Mouse (Mus musculus) liver, adult 2 months (tissue): ENCODE measurements around the gene Igf1r. TPM values are rescaled to one million over a fixed set of nuclear protein-coding genes. Genes with fewer than 3 reads are reported as not detected.

Source experiments
- DNase-seq: peaks from one replicate; pipeline ENCODE4 v3.0.0-alpha.2; 2011; ENCODE audit warnings: low read depth, low spot score; ENCODE audit errors: extremely low read depth
- H3K27ac ChIP-seq: fragments of 200-500 bp; replicated peaks from 2 replicates; pipeline ENCODE4 v1.5.1; 2012; ENCODE audit warnings: low read depth, mild to moderate bottlenecking, control low read depth, inconsistent platforms, low read length; ENCODE audit not compliant: insufficient read depth
- H3K27me3 ChIP-seq: fragments of 200-500 bp; 2 replicates; pipeline ENCODE4 v1.6.1; 2012; ENCODE audit warnings: mild to moderate bottlenecking, moderate library complexity, low read length, inconsistent platforms; ENCODE audit not compliant: control insufficient read depth, insufficient read depth
- H3K36me3 ChIP-seq: fragments of 200-500 bp; 2 replicates; pipeline ENCODE4 v1.6.1; 2012; ENCODE audit warnings: low read length, inconsistent platforms; ENCODE audit not compliant: control insufficient read depth, insufficient read depth
- H3K4me1 ChIP-seq: fragments of 200-500 bp; 2 replicates; pipeline ENCODE4 v1.6.1; 2011; ENCODE audit warnings: low read length; ENCODE audit not compliant: control insufficient read depth, insufficient read depth
- H3K4me3 ChIP-seq: fragments of 200-500 bp; 2 replicates; pipeline ENCODE4 v1.5.1; 2011; ENCODE audit warnings: low read depth, mild to moderate bottlenecking, control low read depth, low read length, moderate library complexity; ENCODE audit not compliant: insufficient read depth
- H3K79me2 ChIP-seq: fragments of 200-500 bp; 2 replicates; pipeline ENCODE4 v1.6.1; 2012; ENCODE audit warnings: inconsistent platforms, mild to moderate bottlenecking, low read length, moderate library complexity; ENCODE audit not compliant: control insufficient read depth, insufficient read depth
- H3K9ac ChIP-seq: fragments of 200-500 bp; 2 replicates; pipeline ENCODE4 v1.6.1; 2012; ENCODE audit warnings: low read depth, mild to moderate bottlenecking, control low read depth, inconsistent platforms, low read length
- CTCF ChIP-seq: fragments of 200-500 bp; IDR thresholded peaks from 2 replicates; pipeline ENCODE4 v1.5.1; 2011; ENCODE audit warnings: low read depth, low read length, control low read depth
- POLR2A ChIP-seq: fragments of 200-500 bp; IDR thresholded peaks from 2 replicates; pipeline ENCODE4 v1.6.1; 2011; ENCODE audit warnings: low read length, control low read depth; ENCODE audit not compliant: insufficient read depth; ENCODE audit errors: extremely low read depth
- WGBS: fragments of 180-500 bp; shearing (Covaris S2); methylation state at CpG from one replicate; pipeline ENCODE4 v1.1.7; 2018; 5-methylcytosine and 5-hydroxymethylcytosine counted together
- polyA plus RNA-seq: library from polyadenylated mRNA; depleted of rRNA; stranded (reverse); fragments of >200 nt; gene quantifications from 2 replicates; pipeline ENCODE4 v1.2.3, GENCODE M21; 2012
- total RNA-seq: library from RNA; depleted of rRNA; stranded (reverse); fragments of >200 nt; gene quantifications from 2 replicates; pipeline ENCODE4 v1.2.3, GENCODE M21; 2014

The Igf1r gene
- total and polyA plus RNA-seq, 2 experiments = 0.50 to 1.2 TPM

DNA sequence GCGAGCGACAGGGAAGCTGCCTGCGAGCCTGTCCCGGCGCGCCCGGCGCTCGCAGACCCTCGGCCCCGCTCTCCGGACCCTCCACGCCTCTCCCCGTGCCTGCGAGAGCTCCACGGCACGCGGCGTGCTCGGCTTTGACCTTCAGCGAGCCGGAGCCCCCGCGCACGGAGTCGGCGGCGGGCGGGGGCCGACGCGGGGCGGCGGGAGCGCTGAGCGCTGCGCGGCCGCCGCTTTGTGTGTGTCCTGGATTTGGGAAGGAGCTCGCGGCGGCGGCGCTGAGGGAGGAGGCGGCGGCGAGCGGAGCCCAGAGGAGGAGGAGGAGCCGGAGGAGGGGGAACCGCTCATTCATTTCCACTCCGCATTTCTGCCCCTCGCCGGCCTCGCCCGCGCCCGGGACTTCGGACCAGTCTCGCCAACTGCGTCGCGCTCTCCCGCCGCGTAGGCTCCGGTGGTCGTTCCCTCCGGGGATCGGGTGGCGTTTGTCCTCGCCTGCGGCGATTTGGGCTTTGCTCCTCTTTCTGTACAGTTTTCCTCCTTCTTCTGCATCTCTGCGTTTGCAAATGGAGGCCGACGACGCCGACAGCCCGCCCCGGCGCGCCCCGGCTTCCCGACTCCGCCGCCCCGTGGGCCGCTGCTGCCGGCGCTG lies 468 bp upstream of the Igf1r start:
- no peak for TF ChIP-seq CTCF
- TF ChIP-seq POLR2A = no peak
- H3K9ac ChIP-seq = peak overlapping the region; percentile 90
- H3K36me3 ChIP-seq = no peaks in the 10 kb centered on the region
- WGBS = 1% methylated on average over 77 of the region's 91 CpGs
- H3K4me1 ChIP-seq = peaks cover 1% of the 10 kb centered on the region; the same call in 1 of the 2 replicates
- H3K4me3 ChIP-seq = peak overlapping the region; percentile 98
- H3K27me3 ChIP-seq = peaks cover 18% of the 10 kb centered on the region
- H3K27ac ChIP-seq = peak overlapping the region; percentile 67
- no peak for DNase-seq
- H3K79me2 ChIP-seq = no peaks in the 10 kb centered on the region

DNA sequence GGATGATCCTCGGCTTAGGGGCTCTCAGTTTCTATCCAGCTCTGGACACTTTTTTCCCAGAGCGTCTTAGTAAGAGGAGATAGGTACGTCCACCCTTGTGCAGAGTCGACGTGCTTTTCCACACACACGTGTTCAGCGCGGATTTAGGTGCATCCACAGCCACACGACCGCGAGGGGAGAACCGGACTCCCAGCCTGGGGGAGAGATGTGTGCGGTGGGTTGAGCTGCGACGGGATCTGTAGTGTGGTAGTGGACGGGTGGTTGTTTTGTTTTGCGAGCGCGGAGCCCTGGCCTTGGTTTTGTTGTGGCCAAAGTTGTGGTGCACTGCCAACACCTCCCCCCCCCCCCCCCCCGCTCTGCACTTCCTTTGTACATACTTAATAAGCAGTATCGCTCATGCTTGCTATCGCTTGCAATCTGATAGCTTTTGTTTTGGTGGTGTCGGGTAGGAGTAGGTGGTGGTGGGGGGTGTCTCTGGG lies 1.2 kb downstream of the Igf1r start:
- Histone ChIP-seq H3K4me1 (peaks cover 1% of the 10 kb centered on the region; the same call in 1 of the 2 replicates), H3K27me3 (peaks cover 18% of the 10 kb centered on the region), H3K27ac (no peak overlapping the region), H3K36me3 (no peaks in the 10 kb centered on the region), H3K4me3 (peak overlapping the region; percentile 98), H3K9ac (peak overlapping the region; percentile 35), H3K79me2 (no peaks in the 10 kb centered on the region)
- TF ChIP-seq CTCF (no peak), POLR2A (no peak)
- DNase-seq = no peak
- 4% methylated on average over 23 of the region's 23 CpGs for whole genome bisulfite sequencing

DNA sequence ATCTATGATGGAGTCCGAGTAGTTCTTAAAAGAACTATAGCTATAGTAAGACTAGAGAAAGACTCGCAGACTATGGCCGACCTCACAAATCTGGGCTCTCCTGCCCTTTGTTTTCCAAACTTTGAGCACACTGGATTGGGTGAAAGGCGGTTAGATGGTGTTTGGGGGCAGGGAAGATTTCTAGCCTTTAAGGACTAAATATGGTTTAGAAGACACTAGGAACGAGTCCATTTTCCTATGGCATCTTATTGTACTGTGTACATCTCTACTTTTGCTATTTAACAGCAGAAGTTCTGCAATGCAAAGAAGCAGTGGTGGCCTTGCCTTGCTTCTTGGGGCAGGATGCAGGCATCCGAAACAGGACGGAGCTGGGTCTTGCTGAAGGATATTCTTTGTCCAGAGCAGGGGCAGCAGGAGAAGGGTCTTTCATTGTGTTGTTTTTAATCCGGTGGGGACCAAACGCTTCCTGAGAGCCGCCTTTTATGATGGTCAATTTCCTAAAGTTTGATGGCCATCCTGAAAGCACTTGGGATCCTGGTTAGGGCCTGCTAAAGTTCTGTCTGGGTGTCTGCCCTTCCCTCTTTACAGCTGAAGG lies 2.1 kb downstream of the Igf1r start:
- TF ChIP-seq CTCF (no peak), POLR2A (no peak)
- no peak overlapping the region for H3K27ac ChIP-seq
- no peak overlapping the region for H3K9ac ChIP-seq
- no peaks in the 10 kb centered on the region for H3K36me3 ChIP-seq
- peaks cover 18% of the 10 kb centered on the region for H3K27me3 ChIP-seq
- DNase-seq = no peak
- WGBS = 50% methylated on average over 10 of the region's 10 CpGs
- no peaks in the 10 kb centered on the region for H3K79me2 ChIP-seq
- H3K4me3 ChIP-seq = no peak overlapping the region
- peaks cover 1% of the 10 kb centered on the region; the same call in 1 of the 2 replicates for H3K4me1 ChIP-seq

DNA sequence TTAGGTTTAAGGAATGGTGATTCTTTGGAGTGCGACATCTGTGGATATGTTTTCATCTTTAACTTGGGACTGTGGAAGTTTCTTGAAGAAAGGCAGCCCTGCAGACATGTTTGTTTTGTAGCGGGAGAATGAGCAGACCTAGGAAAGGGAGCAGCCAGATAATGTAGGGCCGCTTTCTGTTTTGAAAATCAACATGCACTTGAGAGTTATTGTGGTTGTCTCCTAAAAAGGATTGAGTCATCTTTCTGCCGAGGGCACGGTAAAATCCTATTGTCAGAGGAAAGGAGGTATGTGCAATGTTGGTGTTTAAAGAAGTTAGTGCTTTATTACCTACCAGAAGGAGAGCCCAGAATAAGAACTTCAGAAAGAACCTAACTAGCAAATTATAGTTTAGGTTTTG lies 2.6 kb downstream of the Igf1r start:
- no peaks in the 10 kb centered on the region for H3K79me2 ChIP-seq
- H3K9ac ChIP-seq = no peak overlapping the region
- H3K36me3 ChIP-seq = no peaks in the 10 kb centered on the region
- H3K27me3 ChIP-seq = peaks cover 20% of the 10 kb centered on the region
- H3K4me3 ChIP-seq = no peak overlapping the region
- TF ChIP-seq CTCF (no peak), POLR2A (no peak)
- peaks cover under 1% of the 10 kb centered on the region; the same call in 1 of the 2 replicates for H3K4me1 ChIP-seq
- DNase-seq = no peak
- H3K27ac ChIP-seq = no peak overlapping the region
- 57% methylated on average over 5 of the region's 5 CpGs for WGBS

DNA sequence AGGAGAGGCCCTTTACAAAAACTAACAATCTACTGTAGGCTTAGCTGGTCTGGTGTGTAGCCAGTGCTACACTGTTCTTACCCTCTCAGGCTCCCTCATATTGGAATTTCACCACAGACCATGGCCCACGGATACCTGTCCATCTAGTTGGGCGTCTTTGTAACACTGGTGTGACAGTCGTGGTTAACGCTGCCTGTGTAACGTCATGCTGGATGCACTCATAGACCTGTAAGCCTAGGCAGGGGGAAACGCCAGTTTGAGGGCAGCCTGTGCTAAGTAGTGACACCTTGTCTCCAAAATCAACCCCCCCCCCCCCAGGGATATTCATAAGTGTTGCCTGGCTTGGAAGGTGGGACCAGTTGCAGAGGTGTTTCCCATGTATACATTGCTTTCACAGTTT lies 4.7 kb downstream of the Igf1r start:
- H3K9ac ChIP-seq = no peak overlapping the region
- peaks cover 11% of the 10 kb centered on the region for H3K27me3 ChIP-seq
- no peaks in the 10 kb centered on the region for H3K79me2 ChIP-seq
- no peak for TF ChIP-seq CTCF
- no peak for TF ChIP-seq POLR2A
- 69% methylated on average over 6 of the region's 6 CpGs for WGBS
- no peaks in the 10 kb centered on the region; the same call in 1 of the 2 replicates for H3K4me1 ChIP-seq
- no peak for DNase-seq
- H3K4me3 ChIP-seq = no peak overlapping the region
- H3K27ac ChIP-seq = no peak overlapping the region
- H3K36me3 ChIP-seq = no peaks in the 10 kb centered on the region

DNA sequence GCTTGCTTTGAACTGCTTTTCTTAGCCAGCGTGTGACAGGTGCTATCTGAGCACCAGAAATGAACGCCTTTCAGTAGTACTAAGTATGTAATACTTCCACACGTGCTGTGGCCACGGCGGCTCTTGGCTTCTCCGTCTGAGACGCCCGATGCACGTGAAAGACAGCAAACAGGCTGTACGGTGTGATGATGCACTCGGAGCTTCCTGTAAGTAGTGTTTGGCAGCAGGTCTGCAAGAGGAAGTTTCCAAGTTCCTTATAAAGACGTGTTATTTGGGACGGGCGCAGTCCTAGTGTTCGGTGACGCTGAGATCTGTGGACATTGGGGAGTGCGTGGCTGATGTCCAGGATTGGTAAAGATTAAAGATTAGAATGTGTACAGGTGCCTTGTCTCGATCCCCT lies 5.4 kb downstream of the Igf1r start:
- H3K4me3 ChIP-seq = no peak overlapping the region
- H3K36me3 ChIP-seq = no peaks in the 10 kb centered on the region
- DNase-seq = no peak
- H3K27me3 ChIP-seq = peaks cover 7% of the 10 kb centered on the region; the same call in 1 of the 2 replicates
- WGBS = 42% methylated on average over 18 of the region's 18 CpGs
- H3K27ac ChIP-seq = no peak overlapping the region
- no peaks in the 10 kb centered on the region for H3K4me1 ChIP-seq
- TF ChIP-seq CTCF = no peak
- no peak for TF ChIP-seq POLR2A
- no peaks in the 10 kb centered on the region for H3K79me2 ChIP-seq
- H3K9ac ChIP-seq = no peak overlapping the region
